Mouse (Mus musculus): ENCODE data around the gene Mest. TPM values are rescaled to one million over a fixed set of nuclear protein-coding genes. Genes with fewer than 3 reads are reported as not detected.

Mest gene
- polyA plus RNA-seq, 1 experiment from 2014 or later = 2,098 TPM

- Histone ChIP-seq H3K9me3 (ENCODE audit: low read length) (no peaks in the 10 kb centered on the region), H3K27ac (ENCODE audit: low read length) (no peak overlapping the region), H3K9ac (replicated peaks; ENCODE audit: low read length) (no peak overlapping the region), H3K4me1 (ENCODE audit: insufficient read depth, low read length) (no peaks in the 10 kb centered on the region), H3K4me3 (ENCODE audit: low read length) (no peak overlapping the region), H3K36me3 (ENCODE audit: insufficient read depth, low read length) (peaks cover 33% of the 10 kb centered on the region), H3K27me3 (ENCODE audit: insufficient read depth, low read length) (no peaks in the 10 kb centered on the region), H3K4me2 (replicated peaks; ENCODE audit: low read depth, low read length) (no peak overlapping the region)
- WGBS = 24% methylated on average over 2 of the region's 2 CpGs
- ATAC-seq (ENCODE audit: low FRiP score, low TSS enrichment) = peak; percentile 29; the same call in 1 of the 2 replicates
Measured at GRCm38 (mm10) chr6:30749042-30749689, 25.8 kb downstream of the Mest start.

- Histone ChIP-seq H3K4me2 (replicated peaks; ENCODE audit: low read depth, low read length) (no peak overlapping the region), H3K4me1 (ENCODE audit: insufficient read depth, low read length) (no peaks in the 10 kb centered on the region), H3K4me3 (ENCODE audit: low read length) (no peak overlapping the region), H3K9ac (replicated peaks; ENCODE audit: low read length) (no peak overlapping the region), H3K9me3 (ENCODE audit: low read length) (no peaks in the 10 kb centered on the region), H3K27me3 (ENCODE audit: insufficient read depth, low read length) (no peaks in the 10 kb centered on the region), H3K27ac (ENCODE audit: low read length) (no peak overlapping the region), H3K36me3 (ENCODE audit: insufficient read depth, low read length) (peaks cover 30% of the 10 kb centered on the region)
- peak; percentile 68 for ATAC-seq (ENCODE audit: low FRiP score, low TSS enrichment)
- 60% methylated on average over 1 of the region's 1 CpGs for WGBS
Measured at GRCm38 (mm10) chr6:30749892-30750291, 26.5 kb downstream of the Mest start.

GRCm38 (mm10) chr6:30750482-30750881 is 27.1 kb downstream of the Mest start:
- Histone ChIP-seq H3K4me3 (ENCODE audit: low read length) (no peak overlapping the region), H3K4me2 (replicated peaks; ENCODE audit: low read depth, low read length) (no peak overlapping the region), H3K9me3 (ENCODE audit: low read length) (no peaks in the 10 kb centered on the region), H3K27me3 (ENCODE audit: insufficient read depth, low read length) (no peaks in the 10 kb centered on the region), H3K36me3 (ENCODE audit: insufficient read depth, low read length) (peaks cover 27% of the 10 kb centered on the region), H3K27ac (ENCODE audit: low read length) (no peak overlapping the region), H3K4me1 (ENCODE audit: insufficient read depth, low read length) (no peaks in the 10 kb centered on the region), H3K9ac (replicated peaks; ENCODE audit: low read length) (no peak overlapping the region)
- ATAC-seq (ENCODE audit: low FRiP score, low TSS enrichment) = peak; percentile 77; the same call in 1 of the 2 replicates
- 68% methylated on average over 6 of the region's 6 CpGs for WGBS

GRCm38 (mm10) chr6:30751209-30751608 is 27.9 kb downstream of the Mest start:
- no peaks in the 10 kb centered on the region for H3K27me3 ChIP-seq (ENCODE audit: insufficient read depth, low read length)
- no peaks in the 10 kb centered on the region for H3K9me3 ChIP-seq (ENCODE audit: low read length)
- H3K27ac ChIP-seq (ENCODE audit: low read length) = no peak overlapping the region
- WGBS = 65% methylated on average over 2 of the region's 2 CpGs
- no peak overlapping the region for H3K9ac ChIP-seq (replicated peaks; ENCODE audit: low read length)
- no peak overlapping the region for H3K4me2 ChIP-seq (replicated peaks; ENCODE audit: low read depth, low read length)
- H3K4me1 ChIP-seq (ENCODE audit: insufficient read depth, low read length) = no peaks in the 10 kb centered on the region
- no peak for ATAC-seq (ENCODE audit: low FRiP score, low TSS enrichment)
- H3K36me3 ChIP-seq (ENCODE audit: insufficient read depth, low read length) = peaks cover 25% of the 10 kb centered on the region
- no peak overlapping the region for H3K4me3 ChIP-seq (ENCODE audit: low read length)

MicroRNAs encoded within 50 kb of the gene (microRNA counts, 519-probe panel; counts per million panel counts)
- microRNA mmu-miR-335-3p (3,819 counts per million, percentile 87 among the panel's probes with 10 or more counts), microRNA mmu-miR-335-5p (5,287 counts per million, percentile 98 among the panel's probes with 10 or more counts)

Small RNA genes within 50 kb of the gene (microRNA-seq; reads per million reads assigned to microRNA genes)
- gene Mir335 = 69,276 reads per million, percentile 100 among the genes with 10 or more reads in this experiment

Other genes starting within 250 kb of the Mest start
- 45.6 and 51.4 TPM in 2 replicates for gene Tmem209, start 213.8 kb upstream of the Mest start, polyA plus RNA-seq (2015; fragmentation: Nextera tagmentation; extraction: Ambion mirVana)
- 0.17 and 0.37 TPM in 2 replicates for gene Ssmem1, start 213.7 kb upstream of the Mest start, polyA plus RNA-seq (2015; fragmentation: Nextera tagmentation; extraction: Ambion mirVana)
- gene Cpa2, start 182.0 kb upstream of the Mest start, polyA plus RNA-seq (2015; fragmentation: Nextera tagmentation; extraction: Ambion mirVana) = 15.9 and 17.5 TPM in 2 replicates
- gene Cpa4, start 155.2 kb upstream of the Mest start, polyA plus RNA-seq (2015; fragmentation: Nextera tagmentation; extraction: Ambion mirVana) = 0.12 and 0.14 TPM in 2 replicates
- 0.64 and 0.66 TPM in 2 replicates for gene Cpa5, start 112.5 kb upstream of the Mest start, polyA plus RNA-seq (2015; fragmentation: Nextera tagmentation; extraction: Ambion mirVana)
- gene Cpa1, start 84.3 kb upstream of the Mest start, polyA plus RNA-seq (2015; fragmentation: Nextera tagmentation; extraction: Ambion mirVana) = 1.8 and 2.4 TPM in 2 replicates
- 20.6 and 21.6 TPM in 2 replicates for gene Cep41, start 29.8 kb upstream of the Mest start, polyA plus RNA-seq (2015; fragmentation: Nextera tagmentation; extraction: Ambion mirVana)
- 21.8 and 25.4 TPM in 2 replicates for gene Copg2, start 173.2 kb downstream of the Mest start, polyA plus RNA-seq (2015; fragmentation: Nextera tagmentation; extraction: Ambion mirVana)
- 0.21 and 0.37 TPM in 2 replicates for gene Tsga13, start 192.0 kb downstream of the Mest start, polyA plus RNA-seq (2015; fragmentation: Nextera tagmentation; extraction: Ambion mirVana)
- 2.8 and 3.8 TPM in 2 replicates for gene Klf14, start 235.5 kb downstream of the Mest start, polyA plus RNA-seq (2015; fragmentation: Nextera tagmentation; extraction: Ambion mirVana)